Comparison of ENCODE assay signal across 8 mouse cellular contexts in genomic region chr9:86570261-86570890, GRCm38 (mm10). TPM values are rescaled to one million over a fixed set of nuclear protein-coding genes. Genes with fewer than 3 reads are reported as not detected.
DNase-seq lines count a peak whose midpoint lies in the region; ATAC-seq lines count a peak whose summit lies in the region.

No protein-coding gene starts in this region.

- intact Hi-C loops in gastrocnemius, postnatal 14 days (cut with DNase I; ENCODE audit: low total_unique reads): no loop called here

- no peak for ATAC-seq in kidney, embryonic 15.5 days (replicated peaks; ENCODE audit: low FRiP score)
- ATAC-seq in midbrain, embryonic 15.5 days (replicated peaks): no peak

- no peaks in the 10 kb centered on the region for H3K9me3 ChIP-seq in heart, embryonic 10.5 days
- no peaks in the 10 kb centered on the region for H3K9me3 ChIP-seq in forebrain, embryonic 10.5 days
- H3K9me3 ChIP-seq in kidney, embryonic 15.5 days (replicated peaks): no peaks in the 10 kb centered on the region
- H3K9me3 ChIP-seq in midbrain, embryonic 15.5 days: no peaks in the 10 kb centered on the region

- peaks cover 19% of the 10 kb centered on the region for H3K4me1 ChIP-seq in heart, embryonic 10.5 days
- H3K4me1 ChIP-seq in forebrain, embryonic 10.5 days: peaks cover 22% of the 10 kb centered on the region
- H3K4me1 ChIP-seq in kidney, embryonic 15.5 days: peaks cover 18% of the 10 kb centered on the region
- peaks cover 19% of the 10 kb centered on the region for H3K4me1 ChIP-seq in midbrain, embryonic 15.5 days

- no peak overlapping the region for H3K27ac ChIP-seq in heart, embryonic 10.5 days
- H3K27ac ChIP-seq in forebrain, embryonic 10.5 days: no peak overlapping the region
- no peak overlapping the region for H3K27ac ChIP-seq in kidney, embryonic 15.5 days
- no peak overlapping the region for H3K27ac ChIP-seq in midbrain, embryonic 15.5 days

- H3K4me3 ChIP-seq in heart, embryonic 10.5 days: peak overlapping the region; percentile 84
- peak overlapping the region; percentile 74; the same call in 1 of the 2 replicates for H3K4me3 ChIP-seq in forebrain, embryonic 10.5 days
- H3K4me3 ChIP-seq in kidney, embryonic 15.5 days (replicated peaks): peak overlapping the region; percentile 75
- H3K4me3 ChIP-seq in midbrain, embryonic 15.5 days: peak overlapping the region; percentile 86

- 84% methylated on average over 10 of the region's 10 CpGs for whole genome bisulfite sequencing in heart, embryonic 10.5 days
- 89% methylated on average over 10 of the region's 10 CpGs for WGBS in forebrain, embryonic 10.5 days
- WGBS in kidney, embryonic 15.5 days: 70% methylated on average over 10 of the region's 10 CpGs
- 82% methylated on average over 10 of the region's 10 CpGs for WGBS in midbrain, embryonic 15.5 days

- peak overlapping the region; percentile 100 for H3K4me2 ChIP-seq in kidney, embryonic 15.5 days
- peak overlapping the region; percentile 99 for H3K4me2 ChIP-seq in midbrain, embryonic 15.5 days

- peaks cover 32% of the 10 kb centered on the region for H3K36me3 ChIP-seq in heart, embryonic 10.5 days
- H3K36me3 ChIP-seq in forebrain, embryonic 10.5 days (replicated peaks): peaks cover 31% of the 10 kb centered on the region
- H3K36me3 ChIP-seq in kidney, embryonic 15.5 days: peaks cover 42% of the 10 kb centered on the region
- peaks cover 19% of the 10 kb centered on the region for H3K36me3 ChIP-seq in midbrain, embryonic 15.5 days (replicated peaks)

- no peak for DNase-seq in heart, embryonic 10.5 days (ENCODE audit: low spot score)
- no peak for DNase-seq in heart, adult 18-20 months
- no peak for DNase-seq in forebrain, embryonic 10.5 days (ENCODE audit: extremely low spot score, low spot score)
- no peak for DNase-seq in T-cell, adult 2 months (ENCODE audit: low spot score)
- DNase-seq in gastrocnemius, postnatal 14 days: no peak
- no peak for DNase-seq in layer of hippocampus, adult 8-10 months (ENCODE audit: low spot score in 2 of 2)

- no peaks in the 10 kb centered on the region for H3K27me3 ChIP-seq in heart, embryonic 10.5 days (ENCODE audit: insufficient read depth, poor library complexity, severe bottlenecking)
- H3K27me3 ChIP-seq in forebrain, embryonic 10.5 days (ENCODE audit: poor library complexity, severe bottlenecking): no peaks in the 10 kb centered on the region
- no peaks in the 10 kb centered on the region for H3K27me3 ChIP-seq in kidney, embryonic 15.5 days
- H3K27me3 ChIP-seq in midbrain, embryonic 15.5 days (replicated peaks): no peaks in the 10 kb centered on the region

- H3K9ac ChIP-seq in kidney, embryonic 15.5 days: 0 out of 2 replicates have a peak overlapping the region, but pooled peaks have one; percentile 14
- H3K9ac ChIP-seq in midbrain, embryonic 15.5 days: no peak overlapping the region

RNA-seq across cellular contexts. Expression of gene Pgm3, which starts 1.3 kb away (rescaled TPM):
- polyA plus RNA-seq in heart, embryonic 10.5 days (2016; fragmentation: Nextera tagmentation; extraction: Ambion mirVana): 32.2 and 35.3 TPM in 2 replicates
- total RNA-seq in heart, adult 18-20 months (2021): 1 to 10 TPM; 7.4 to 7.8 TPM
- 34.2 and 34.6 TPM in 2 replicates for polyA plus RNA-seq in forebrain, embryonic 10.5 days (2016; fragmentation: Nextera tagmentation; extraction: Ambion mirVana)
- 40.0 and 40.6 TPM in 2 replicates for polyA plus RNA-seq in kidney, embryonic 15.5 days (2015; fragmentation: Nextera tagmentation; extraction: Ambion mirVana)
- polyA plus RNA-seq in midbrain, embryonic 15.5 days (2015; fragmentation: Nextera tagmentation; extraction: Ambion mirVana): 32.5 and 36.1 TPM in 2 replicates
- total RNA-seq in gastrocnemius, postnatal 14 days (2021): 1 to 10 TPM; 5.7 to 6.4 TPM
- total RNA-seq in layer of hippocampus, adult 8-10 months (2022): 10 to 100 TPM; 16.4 to 19.5 (median 18.6) TPM

RNA-seq across cellular contexts. Expression of gene Rwdd2a, which starts 1.4 kb away (rescaled TPM):
- polyA plus RNA-seq in heart, embryonic 10.5 days (2016; fragmentation: Nextera tagmentation; extraction: Ambion mirVana): 3.8 and 4.1 TPM in 2 replicates
- total RNA-seq in heart, adult 18-20 months (2021): under 1 TPM; 0.21 to 0.77 TPM
- polyA plus RNA-seq in forebrain, embryonic 10.5 days (2016; fragmentation: Nextera tagmentation; extraction: Ambion mirVana): 3.9 and 4.1 TPM in 2 replicates
- 4.1 and 4.3 TPM in 2 replicates for polyA plus RNA-seq in kidney, embryonic 15.5 days (2015; fragmentation: Nextera tagmentation; extraction: Ambion mirVana)
- 16.8 and 17.6 TPM in 2 replicates for polyA plus RNA-seq in midbrain, embryonic 15.5 days (2015; fragmentation: Nextera tagmentation; extraction: Ambion mirVana)
- under 1 TPM; 0.55 to 0.59 TPM for total RNA-seq in gastrocnemius, postnatal 14 days (2021)
- 10 to 100 TPM; 29.2 to 34.4 (median 30.7) TPM for total RNA-seq in layer of hippocampus, adult 8-10 months (2022)
